Mouse (Mus musculus): Measurements from ENCODE around the gene Mdga2.
A peak's percentile ranks its signal among the peaks of the same experiment; 100 is the strongest.

Gene Mdga2

GRCm38 (mm10) chr12:67222221-67223025, at the start of gene Mdga2:
Gene Mdga2, minus strand, starts transcription at chr12:67222549.
- DNase-seq (ENCODE audit: low spot score): peak; percentile 73

- peak; percentile 54 for DNase-seq (ENCODE audit: low spot score)
These were observed 45.1 kb upstream of the Mdga2 start for GRCm38 (mm10) chr12:67267409-67267808.

- DNase-seq (ENCODE audit: low spot score): no peak
These were observed 1.2 kb upstream of the Mdga2 start for GRCm38 (mm10) chr12:67223530-67223929.

GRCm38 (mm10) chr12:67221329-67222220, 774 bp downstream of the Mdga2 start:
- DNase-seq (ENCODE audit: low spot score): peak; percentile 68

GRCm38 (mm10) chr12:67220641-67221231, 1.6 kb downstream of the Mdga2 start:
- DNase-seq (ENCODE audit: low spot score): peak; percentile 42

- DNase-seq (ENCODE audit: low spot score): peak; percentile 15
These were observed 2.3 kb downstream of the Mdga2 start for GRCm38 (mm10) chr12:67220041-67220440.

GRCm38 (mm10) chr12:67219564-67219963, 2.8 kb downstream of the Mdga2 start:
- DNase-seq (ENCODE audit: low spot score): peak; percentile 4

- no peak for DNase-seq (ENCODE audit: low spot score)
These were observed 9.5 kb downstream of the Mdga2 start for GRCm38 (mm10) chr12:67212801-67213200.

GRCm38 (mm10) chr12:67178155-67178554, 44.2 kb downstream of the Mdga2 start:
- DNase-seq (ENCODE audit: low spot score): no peak

GRCm38 (mm10) chr12:67156569-67157237, 65.6 kb downstream of the Mdga2 start:
- DNase-seq (ENCODE audit: low spot score): no peak

GRCm38 (mm10) chr12:67153077-67153476, 69.3 kb downstream of the Mdga2 start:
- no peak for DNase-seq (ENCODE audit: low spot score)

- no peak for DNase-seq (ENCODE audit: low spot score)
These were observed 80.7 kb downstream of the Mdga2 start for GRCm38 (mm10) chr12:67141605-67142004.

GRCm38 (mm10) chr12:67140131-67140530, 82.2 kb downstream of the Mdga2 start:
- no peak for DNase-seq (ENCODE audit: low spot score)

GRCm38 (mm10) chr12:67127457-67127856, 94.9 kb downstream of the Mdga2 start:
- DNase-seq (ENCODE audit: low spot score): no peak

GRCm38 (mm10) chr12:67123874-67124273, 98.5 kb downstream of the Mdga2 start:
- DNase-seq (ENCODE audit: low spot score): no peak

GRCm38 (mm10) chr12:67118652-67119515, 103.5 kb downstream of the Mdga2 start:
- no peak for DNase-seq (ENCODE audit: low spot score)

- no peak for DNase-seq (ENCODE audit: low spot score)
These were observed 118.2 kb downstream of the Mdga2 start for GRCm38 (mm10) chr12:67104171-67104570.

GRCm38 (mm10) chr12:67094414-67094813, 127.9 kb downstream of the Mdga2 start:
- no peak for DNase-seq (ENCODE audit: low spot score)

- DNase-seq (ENCODE audit: low spot score): no peak
These were observed 131.9 kb downstream of the Mdga2 start for GRCm38 (mm10) chr12:67090420-67090965.

GRCm38 (mm10) chr12:67059136-67060014, 163.0 kb downstream of the Mdga2 start:
- peak; percentile 16 for DNase-seq (ENCODE audit: low spot score)
